Mouse (Mus musculus) G1E (cell line): ENCODE results near the gene Elmo2. TPM values are rescaled to one million over a fixed set of nuclear protein-coding genes. Genes with fewer than 3 reads are reported as not detected.

Source experiments
- ATAC-seq: 2 replicates; pipeline ENCODE4 v1.8.0; 2016; ENCODE audit warnings: mild to moderate bottlenecking; ENCODE audit not compliant: insufficient number of reproducible peaks, poor library complexity, low FRiP score, severe bottlenecking; ENCODE audit errors: extremely low read depth
- DNase-seq: peaks from one replicate; pipeline ENCODE4 v3.0.0; 2012; ENCODE audit warnings: low spot score
- H3K27me3 ChIP-seq: 2 replicates; pipeline ENCODE4 v1.6.1; 2012; ENCODE audit warnings: mild to moderate bottlenecking, low read length, inconsistent platforms; ENCODE audit not compliant: insufficient read depth
- H3K36me3 ChIP-seq: replicated peaks from 2 replicates; pipeline ENCODE3; 2012; ENCODE audit warnings: mild to moderate bottlenecking, inconsistent platforms
- H3K4me1 ChIP-seq: 2 replicates; pipeline ENCODE4 v1.6.1; 2012; ENCODE audit warnings: low read depth, low read length, inconsistent platforms, mixed read lengths; ENCODE audit not compliant: insufficient read depth
- H3K4me3 ChIP-seq: 2 replicates; pipeline ENCODE4 v1.5.1; 2012; ENCODE audit warnings: low read depth, mild to moderate bottlenecking, inconsistent platforms, low read length, moderate library complexity, mixed read lengths
- H3K9me3 ChIP-seq: replicated peaks from 2 replicates; pipeline ENCODE4 v1.6.1; 2012; ENCODE audit warnings: inconsistent platforms
- CTCF ChIP-seq: IDR thresholded peaks from 2 replicates; pipeline ENCODE4 v1.5.1; 2012; ENCODE audit warnings: low read depth, low read length, inconsistent platforms, mixed read lengths
- GATA1 ChIP-seq: IDR thresholded peaks from 2 replicates; pipeline ENCODE4 v1.6.1; 2012; ENCODE audit warnings: borderline replicate concordance, low read length, inconsistent platforms, mixed read lengths
- GATA2 ChIP-seq: IDR thresholded peaks from 2 replicates; pipeline ENCODE4 v1.6.1; 2012; ENCODE audit warnings: low read depth, low read length, inconsistent platforms, borderline replicate concordance
- POLR2AphosphoS5 ChIP-seq: IDR thresholded peaks from 2 replicates; pipeline ENCODE4 v1.6.1; 2012; ENCODE audit warnings: low read depth, low read length, inconsistent platforms; ENCODE audit not compliant: insufficient replicate concordance
- TAL1 ChIP-seq: conservative IDR thresholded peaks from 2 replicates; pipeline ENCODE4 v1.6.1; 2012; ENCODE audit warnings: low read depth, low read length, inconsistent platforms, mixed read lengths
- polyA plus RNA-seq: library from polyadenylated mRNA; stranded (reverse); fragments of >175 nt; gene quantifications from 2 replicates; pipeline ENCODE4 v1.2.3, GENCODE M21; 2012
- total RNA-seq, 2 experiments: library from RNA; stranded (forward) in 1 of 2; stranded (reverse) in 1 of 2; fragments of 200-1000 nt in 1 of 2; fragments of >200 nt in 1 of 2; fragmentation: Nextera tagmentation in 1 of 2; gene quantifications; 2 replicates each; pipeline ENCODE4 v1.2.3; 2014 to 2017

The Elmo2 gene
- total and polyA plus RNA-seq, 3 experiments = 15.1 to 38.3 (median 17.7) TPM

DNA sequence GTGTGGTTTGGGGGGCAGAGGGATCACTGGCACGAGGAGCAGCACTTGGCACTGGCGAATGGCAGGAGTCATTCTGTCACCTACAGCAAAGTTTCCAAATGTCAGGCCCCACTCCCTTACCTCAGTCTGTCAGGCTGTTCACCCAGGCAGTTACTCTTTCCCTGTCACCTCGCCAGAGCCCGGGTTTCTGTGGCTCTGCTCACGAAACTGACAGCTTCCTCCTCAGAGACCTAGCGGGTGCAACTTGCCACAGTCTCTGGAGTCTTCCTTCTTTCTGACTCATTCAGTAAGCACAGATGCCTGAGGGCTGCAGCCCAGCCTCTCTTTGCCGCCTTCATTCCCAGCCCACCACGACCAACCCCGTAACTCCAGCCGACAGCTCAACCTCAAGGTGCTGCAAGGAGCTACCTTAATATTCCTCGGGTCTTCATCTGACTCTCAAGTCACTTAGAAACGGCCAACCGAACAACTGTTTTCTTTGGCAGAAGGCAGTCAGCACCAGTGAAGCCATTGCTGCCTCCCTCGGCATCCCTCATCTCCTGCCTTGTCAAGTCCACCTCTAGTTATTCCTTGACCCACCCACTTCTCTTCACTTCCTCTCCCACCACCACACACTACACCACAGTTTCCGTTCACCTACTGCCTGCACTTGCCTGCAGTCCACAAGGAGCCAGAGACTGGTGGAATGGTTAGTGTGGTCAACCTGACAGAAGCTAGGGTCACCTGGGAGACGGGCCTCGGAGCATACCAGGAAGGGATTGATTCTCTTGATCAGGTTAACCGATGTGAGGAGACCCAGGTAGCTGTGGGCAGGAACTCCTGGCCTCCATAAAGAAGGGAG lies 39.7 kb downstream of the Elmo2 start:
- Histone ChIP-seq H3K36me3 (peaks cover 78% of the 10 kb centered on the region), H3K9me3 (no peaks in the 10 kb centered on the region), H3K27me3 (no peaks in the 10 kb centered on the region), H3K4me1 (peaks cover 41% of the 10 kb centered on the region), H3K4me3 (peak overlapping the region; percentile 99)
- TF ChIP-seq GATA1 (no peak), GATA2 (no peak), CTCF (no peak), TAL1 (no peak), POLR2AphosphoS5 (no peak)
- peak; percentile 45 for DNase-seq
- ATAC-seq = no peak

DNA sequence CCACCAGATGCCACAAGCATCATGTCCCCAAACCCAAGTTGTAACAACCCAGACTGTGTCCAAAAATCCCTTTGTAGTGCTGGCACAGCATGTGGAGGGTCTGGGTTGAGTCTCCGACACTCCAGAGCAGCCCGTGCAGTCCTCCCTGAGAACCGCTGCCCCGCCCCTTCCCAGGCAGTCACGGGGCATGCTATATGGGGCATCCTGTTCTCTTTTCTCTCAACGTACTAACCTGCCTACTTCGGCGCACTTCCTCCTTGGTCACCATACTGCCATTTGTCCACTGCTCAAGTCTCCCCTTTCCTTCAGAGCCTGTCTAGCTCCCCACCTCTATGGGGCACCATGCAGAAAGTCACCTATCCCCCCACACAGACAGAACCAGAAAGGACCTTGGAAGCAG lies 40.7 kb downstream of the Elmo2 start:
- Histone ChIP-seq H3K9me3 (no peaks in the 10 kb centered on the region), H3K4me1 (peaks cover 41% of the 10 kb centered on the region), H3K4me3 (no peak overlapping the region; the same call in 1 of the 2 replicates), H3K27me3 (no peaks in the 10 kb centered on the region), H3K36me3 (peaks cover 79% of the 10 kb centered on the region)
- TF ChIP-seq GATA1 (no peak), CTCF (no peak), GATA2 (no peak), TAL1 (no peak), POLR2AphosphoS5 (no peak)
- ATAC-seq (no peak), DNase-seq (no peak)

DNA sequence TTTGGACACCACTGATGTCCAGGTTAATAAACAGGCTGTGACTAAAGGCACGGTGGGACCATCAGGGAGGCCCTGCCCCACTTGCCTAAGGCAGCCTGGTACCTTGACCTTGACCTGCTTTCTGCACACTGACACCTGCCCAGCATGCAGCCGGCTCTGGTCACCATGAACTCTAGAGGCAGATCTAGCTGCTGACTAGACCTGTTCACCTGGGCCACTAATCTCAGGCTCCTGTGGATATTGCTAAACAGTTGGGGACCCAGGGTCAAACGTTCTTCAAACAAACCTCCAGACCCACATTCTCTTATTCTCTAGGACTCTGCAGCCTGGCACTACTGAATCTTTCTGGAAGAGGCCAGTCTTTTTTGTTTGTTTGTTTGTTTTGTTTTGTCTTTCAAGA lies 41.2 kb downstream of the Elmo2 start:
- peaks cover 41% of the 10 kb centered on the region for H3K4me1 ChIP-seq
- TF ChIP-seq TAL1 = no peak
- TF ChIP-seq POLR2AphosphoS5 = no peak
- no peak for TF ChIP-seq GATA1
- TF ChIP-seq GATA2 = no peak
- no peak for TF ChIP-seq CTCF
- peaks cover 79% of the 10 kb centered on the region for H3K36me3 ChIP-seq
- H3K27me3 ChIP-seq = no peaks in the 10 kb centered on the region
- H3K4me3 ChIP-seq = no peak overlapping the region
- ATAC-seq (no peak), DNase-seq (no peak)
- H3K9me3 ChIP-seq = no peaks in the 10 kb centered on the region

DNA sequence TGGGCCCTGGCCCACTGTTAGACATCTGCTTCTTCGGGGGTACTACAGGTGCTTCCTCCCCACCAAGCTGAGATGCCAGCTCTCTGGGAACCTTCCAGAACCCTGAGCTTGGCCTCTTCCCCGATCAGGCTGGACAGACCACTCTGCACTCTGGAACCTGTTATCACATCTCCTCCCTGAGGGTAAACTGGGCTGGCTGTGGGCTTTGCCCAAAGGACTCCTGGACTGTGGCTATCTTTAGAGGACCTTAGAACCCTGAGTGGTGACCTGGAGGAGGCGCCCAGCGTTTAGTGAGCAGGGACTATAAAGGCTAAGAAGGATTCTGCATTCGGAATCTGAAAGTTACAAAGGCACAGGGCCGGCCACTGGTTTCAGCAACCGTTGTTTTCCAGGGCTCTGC lies 41.9 kb downstream of the Elmo2 start:
- Histone ChIP-seq H3K27me3 (no peaks in the 10 kb centered on the region), H3K36me3 (peaks cover 79% of the 10 kb centered on the region), H3K4me3 (no peak overlapping the region), H3K9me3 (no peaks in the 10 kb centered on the region), H3K4me1 (peaks cover 41% of the 10 kb centered on the region)
- TF ChIP-seq POLR2AphosphoS5 = no peak
- no peak for TF ChIP-seq TAL1
- TF ChIP-seq GATA2 = no peak
- no peak for TF ChIP-seq GATA1
- no peak for TF ChIP-seq CTCF
- no peak for DNase-seq
- no peak for ATAC-seq

DNA sequence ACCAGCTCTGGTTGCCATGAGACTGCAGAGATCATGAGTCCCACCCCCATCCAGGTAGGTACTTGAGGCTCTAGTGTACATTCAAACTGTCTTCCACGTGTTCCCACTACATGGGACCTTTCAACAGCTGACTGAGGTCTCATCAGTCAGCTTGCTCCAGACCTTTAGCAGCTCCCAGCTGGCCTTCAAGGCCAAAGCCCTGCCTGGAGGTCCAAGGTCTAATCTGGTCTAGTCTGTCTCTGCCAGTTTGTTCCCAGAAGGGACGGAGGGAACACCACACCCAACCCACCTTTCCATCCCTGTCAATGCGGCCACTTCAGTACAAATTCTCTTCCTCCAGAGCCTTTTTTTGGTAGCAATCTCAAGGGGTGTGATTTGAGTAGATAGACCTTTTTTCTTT lies 42.6 kb downstream of the Elmo2 start:
- Histone ChIP-seq H3K4me1 (peaks cover 37% of the 10 kb centered on the region), H3K9me3 (no peaks in the 10 kb centered on the region), H3K4me3 (no peak overlapping the region), H3K36me3 (peaks cover 81% of the 10 kb centered on the region), H3K27me3 (no peaks in the 10 kb centered on the region)
- ATAC-seq (no peak), DNase-seq (no peak)
- TF ChIP-seq GATA2 (no peak), GATA1 (no peak), TAL1 (no peak), POLR2AphosphoS5 (no peak), CTCF (no peak)

DNA sequence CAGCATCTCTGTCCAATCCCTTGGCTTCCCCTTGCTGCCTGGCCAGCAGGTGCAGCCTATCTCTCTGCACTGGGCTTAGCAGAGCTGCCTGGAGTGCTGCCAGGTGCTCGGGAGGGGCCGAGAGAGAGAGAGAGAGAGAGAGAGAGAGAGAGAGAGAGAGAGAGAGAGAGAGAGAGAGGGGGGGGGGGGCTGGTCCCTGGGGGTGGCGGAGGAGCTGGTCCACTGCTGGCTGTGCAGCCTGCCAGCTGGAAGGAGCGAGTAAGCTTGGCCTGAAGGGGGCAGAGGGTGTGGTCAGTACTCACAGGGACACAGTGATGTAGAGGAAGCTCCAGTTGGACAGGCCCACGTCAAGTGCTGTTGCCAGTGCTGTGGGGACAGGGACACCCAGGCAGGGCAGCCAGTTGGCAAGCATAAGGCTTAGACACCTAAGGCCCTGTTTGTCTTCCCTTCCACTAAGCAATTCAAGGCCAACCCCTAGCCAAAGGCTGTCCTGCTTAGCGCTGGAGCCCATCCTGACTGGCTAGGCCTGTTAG lies 44.4 kb downstream of the Elmo2 start:
- DNase-seq = no peak
- peaks cover 19% of the 10 kb centered on the region for H3K4me1 ChIP-seq
- TF ChIP-seq GATA1 (no peak), TAL1 (no peak), GATA2 (no peak), POLR2AphosphoS5 (no peak), CTCF (no peak)
- no peak overlapping the region for H3K4me3 ChIP-seq
- ATAC-seq = no peak
- H3K9me3 ChIP-seq = no peaks in the 10 kb centered on the region
- H3K36me3 ChIP-seq = peaks cover 94% of the 10 kb centered on the region
- H3K27me3 ChIP-seq = no peaks in the 10 kb centered on the region
